Mouse (Mus musculus) heart, postnatal 36 days (tissue): ENCODE results near the gene Mief1. TPM values are rescaled to one million over a fixed set of nuclear protein-coding genes. Genes with fewer than 3 reads are reported as not detected.

Experiments
- total RNA-seq, 2 experiments: library from RNA; stranded (reverse); gene quantifications; 2 replicates each; pipeline ENCODE4 v1.2.3; 2021

Gene Mief1
- total RNA-seq, 2 experiments from 2014 or later, result 31.5 to 32.8 TPM

Other genes starting within 250 kb of the Mief1 start
- gene Pdgfb, start 219.0 kb upstream of the Mief1 start, total RNA-seq, result 10 to 100 TPM; 30.4 to 31.3 TPM
- gene Syngr1, start 142.7 kb upstream of the Mief1 start, total RNA-seq, result 10 to 100 TPM; 81.8 to 90.5 TPM
- 100 to 1,000 TPM; 163 to 164 TPM for gene Rpl3, start 142.2 kb upstream of the Mief1 start, total RNA-seq
- gene Tab1, start 100.9 kb upstream of the Mief1 start, total RNA-seq, result 10 to 100 TPM; 23.4 to 23.8 TPM
- 1 to 10 TPM; 1.3 to 1.7 TPM for gene Mgat3, start 60.3 kb upstream of the Mief1 start, total RNA-seq
- 10 to 100 TPM; 10.7 to 20.5 TPM for gene AC140267.1, start 1.8 kb downstream of the Mief1 start, total RNA-seq
- gene Atf4, start 21.2 kb downstream of the Mief1 start, total RNA-seq, result 10 to 100 TPM; 65.2 to 75.8 TPM
- 10 to 100 TPM; 11.5 to 15.8 TPM for gene Rps19bp1, start 30.3 kb downstream of the Mief1 start, total RNA-seq
- gene Cacna1i, start 53.2 kb downstream of the Mief1 start, total RNA-seq, result under 1 TPM in 1 of 2 experiments, not detected in 1; 0.03 TPM